Mouse (Mus musculus) liver, postnatal 0 days (tissue): ENCODE measurements around the gene Zc3h12b. TPM values are rescaled to one million over a fixed set of nuclear protein-coding genes. Genes with fewer than 3 reads are reported as not detected.
"Not testable (repeated sequence)": the region's sequence is repeated elsewhere in the genome, so short reads cannot be mapped to it uniquely, and the experiment has no call there.

ENCODE experiments used
- ATAC-seq: fragments of 200-750 bp; cut with Nextera tagmentation; 2 replicates; pipeline ENCODE4 v1.8.0; 2017; ENCODE audit warnings: mild to moderate bottlenecking, moderate library complexity
- DNase-seq: peaks from one replicate; pipeline ENCODE4 v3.0.0-alpha.2; 2016
- H3K27ac ChIP-seq: fragments of 300-500 bp; sonication (generic); 2 replicates; pipeline ENCODE4 v1.5.1; 2014; ENCODE audit warnings: antibody characterized with exemption, moderate library complexity, mild to moderate bottlenecking, low read depth
- H3K27me3 ChIP-seq: fragments of 300-500 bp; sonication (generic); 2 replicates; pipeline ENCODE4 v1.6.1; 2014; ENCODE audit warnings: low read length, control low read depth, mixed read lengths; ENCODE audit not compliant: insufficient read depth
- H3K36me3 ChIP-seq: fragments of 300-500 bp; sonication (generic); replicated peaks from 2 replicates; pipeline ENCODE4 v1.6.1; 2014; ENCODE audit warnings: mild to moderate bottlenecking, control low read depth, low read length, moderate library complexity, mixed read lengths; ENCODE audit not compliant: insufficient read depth
- H3K4me1 ChIP-seq: fragments of 300-500 bp; sonication (generic); 2 replicates; pipeline ENCODE4 v1.6.1; 2014; ENCODE audit warnings: antibody characterized with exemption, mild to moderate bottlenecking, control low read depth; ENCODE audit not compliant: insufficient read depth
- H3K4me2 ChIP-seq: fragments of 300-500 bp; sonication (generic); 2 replicates; pipeline ENCODE4 v1.6.1; 2014; ENCODE audit warnings: low read depth, mild to moderate bottlenecking, low read length, moderate library complexity, mixed read lengths
- H3K4me3 ChIP-seq: fragments of 300-500 bp; sonication (generic); 2 replicates; pipeline ENCODE4 v1.5.1; 2014; ENCODE audit warnings: low read depth, low read length
- H3K9ac ChIP-seq: fragments of 300-500 bp; sonication (generic); replicated peaks from 2 replicates; pipeline ENCODE4 v1.6.1; 2014; ENCODE audit warnings: mild to moderate bottlenecking, moderate library complexity
- H3K9me3 ChIP-seq: fragments of 300-500 bp; sonication (generic); 2 replicates; pipeline ENCODE4 v1.6.1; 2016; ENCODE audit warnings: mild to moderate bottlenecking, control low read depth, low read length, mixed read lengths
- CTCF ChIP-seq: sonication (generic); IDR thresholded peaks from 2 replicates; pipeline ENCODE4 v1.5.1; 2016; ENCODE audit warnings: antibody characterized with exemption, low read depth
- EP300 ChIP-seq: IDR thresholded peaks from 2 replicates; pipeline ENCODE4 v1.6.1; 2016; ENCODE audit warnings: antibody characterized with exemption, low read depth, mild to moderate bottlenecking
- WGBS: fragments of 180-500 bp; shearing (Covaris S2); extraction: QIAGEN DNeasy Blood & Tissue Kit; methylation state at CpG from one replicate; pipeline ENCODE4 v1.1.7; 2014; ENCODE audit not compliant: insufficient replicate concordance; 5-methylcytosine and 5-hydroxymethylcytosine counted together
- polyA plus RNA-seq: library from polyadenylated mRNA; unstranded; fragments of >200 nt; fragmentation: Nextera tagmentation; extraction: Ambion mirVana; gene quantifications from 2 replicates; pipeline ENCODE4 v1.2.1, GENCODE M21; 2015

The Zc3h12b gene
- polyA plus RNA-seq, 1 experiment from 2014 or later: 0.09 TPM

- 18% methylated on average over 42 of the region's 42 CpGs for WGBS
- TF ChIP-seq EP300 (no peak), CTCF (peak; percentile 34; the same call in 1 of the 2 replicates)
- H3K36me3 ChIP-seq: no peaks in the 10 kb centered on the region; the same call in 1 of the 2 replicates
- H3K4me1 ChIP-seq: no peaks in the 10 kb centered on the region; the same call in 1 of the 2 replicates
- DNase-seq (peak; percentile 89), ATAC-seq (peak; percentile 100)
- H3K9me3 ChIP-seq: no peaks in the 10 kb centered on the region
- H3K9ac ChIP-seq: peak within 1 kb of the TSS; percentile 65
- H3K4me3 ChIP-seq: peak within 1 kb of the TSS; percentile 64
- H3K27ac ChIP-seq: peak within 1 kb of the TSS; percentile 51
- peak within 1 kb of the TSS; percentile 82 for H3K4me2 ChIP-seq
- no peaks in the 10 kb centered on the region for H3K27me3 ChIP-seq
Measured at GRCm38 (mm10) chrX:95956497-95957293, 245.2 kb downstream of the Zc3h12b start, which contains the start of gene Las1l. TSS of gene Las1l (minus strand) at chrX:95956962.

- not testable (repeated sequence) for H3K27me3 ChIP-seq, DNase-seq, H3K9me3 ChIP-seq, H3K9ac ChIP-seq, ATAC-seq, H3K4me1 ChIP-seq, H3K36me3 ChIP-seq, H3K27ac ChIP-seq
- Histone ChIP-seq H3K4me2 (peak overlapping the region; percentile 82), H3K4me3 (peak overlapping the region; percentile 64)
- 37% methylated on average over 11 of the region's 11 CpGs for WGBS
Measured at GRCm38 (mm10) chrX:95957461-95957860, 246.0 kb downstream of the Zc3h12b start.

- Histone ChIP-seq H3K36me3 (no peaks in the 10 kb centered on the region), H3K27ac (no peak overlapping the region), H3K9ac (no peak overlapping the region), H3K4me3 (no peak overlapping the region), H3K27me3 (0 out of 2 replicates have a peak, but pooled peaks cover 2% of the 10 kb centered on the region), H3K9me3 (no peaks in the 10 kb centered on the region), H3K4me2 (no peak overlapping the region), H3K4me1 (no peaks in the 10 kb centered on the region)
- no peak for DNase-seq
- WGBS: 51% methylated on average over 2 of the region's 2 CpGs
- no peak for TF ChIP-seq EP300
- TF ChIP-seq CTCF: no peak
- no peak for ATAC-seq
Measured at GRCm38 (mm10) chrX:95963366-95963765, 251.9 kb downstream of the Zc3h12b start.

- no peak overlapping the region for H3K4me3 ChIP-seq
- H3K9ac ChIP-seq: no peak overlapping the region
- no peak for ATAC-seq
- DNase-seq: no peak
- no peak overlapping the region for H3K4me2 ChIP-seq
- no peak for TF ChIP-seq EP300
- no peak for TF ChIP-seq CTCF
- WGBS: 65% methylated on average over 6 of the region's 6 CpGs
- 0 out of 2 replicates have a peak, but pooled peaks cover 2% of the 10 kb centered on the region for H3K4me1 ChIP-seq
- no peak overlapping the region for H3K27ac ChIP-seq
- H3K27me3 ChIP-seq: 0 out of 2 replicates have a peak, but pooled peaks cover 2% of the 10 kb centered on the region
- H3K36me3 ChIP-seq: no peaks in the 10 kb centered on the region
- H3K9me3 ChIP-seq: no peaks in the 10 kb centered on the region
Measured at GRCm38 (mm10) chrX:95965036-95965435, 253.6 kb downstream of the Zc3h12b start.

DNA sequence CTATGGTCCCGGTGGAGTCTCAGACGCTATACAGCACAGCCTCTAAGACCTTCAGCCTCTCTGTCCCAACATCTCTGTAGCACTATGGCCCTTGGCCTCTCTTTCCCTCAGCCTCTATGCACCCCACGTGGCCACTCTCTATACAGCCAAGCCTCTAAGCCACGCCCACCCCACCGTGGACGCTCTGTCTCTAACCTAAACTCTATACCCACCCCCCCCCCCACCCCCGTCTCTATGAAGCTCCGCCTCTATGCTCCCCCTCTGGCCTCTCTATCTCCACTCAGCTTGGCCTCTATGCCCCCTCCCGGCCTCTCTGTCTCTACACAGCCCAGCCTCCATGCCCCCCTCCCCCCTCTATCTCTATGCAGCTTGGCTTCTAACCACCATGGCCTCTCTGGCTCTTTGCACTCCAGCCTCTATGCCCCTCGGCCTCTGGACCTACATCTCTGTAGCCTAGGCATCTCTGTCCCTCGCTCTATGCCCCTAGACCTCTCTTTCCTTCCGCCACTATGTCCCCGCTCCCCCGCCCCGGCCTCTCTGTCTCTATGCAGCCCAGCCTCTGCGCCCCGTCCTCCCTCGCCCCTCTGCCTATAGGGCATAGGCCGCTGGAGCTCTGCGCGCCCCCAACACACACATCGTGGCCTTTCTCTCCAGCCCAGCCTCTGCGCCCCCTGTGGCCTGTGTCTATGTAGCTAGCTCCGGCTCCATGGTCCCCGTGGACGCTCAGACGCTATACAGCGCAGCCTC is 256.5 kb downstream of the Zc3h12b start:
- H3K4me3 ChIP-seq: peak overlapping the region; percentile 48
- TF ChIP-seq CTCF (peak; percentile 45), EP300 (no peak)
- H3K9me3 ChIP-seq: no peaks in the 10 kb centered on the region
- WGBS: 22% methylated on average over 25 of the region's 28 CpGs
- no peaks in the 10 kb centered on the region for H3K36me3 ChIP-seq
- H3K27ac ChIP-seq: peak overlapping the region; percentile 82
- 0 out of 2 replicates have a peak, but pooled peaks cover 2% of the 10 kb centered on the region for H3K27me3 ChIP-seq
- ATAC-seq (peak; percentile 80), DNase-seq (peak; percentile 80)
- peak overlapping the region; percentile 81 for H3K4me2 ChIP-seq
- 0 out of 2 replicates have a peak, but pooled peaks cover 2% of the 10 kb centered on the region for H3K4me1 ChIP-seq
- peak overlapping the region; percentile 51; the same call in 1 of the 2 replicates for H3K9ac ChIP-seq

- DNase-seq: peak; percentile 84
- H3K9ac ChIP-seq: peak overlapping the region; percentile 51; the same call in 1 of the 2 replicates
Measured at GRCm38 (mm10) chrX:95968594-95968965, 257.1 kb downstream of the Zc3h12b start.

More at GRCm38 (mm10) chrX:95968594-95968965, 257.1 kb downstream of the Zc3h12b start:
- Histone ChIP-seq H3K4me3 (peak overlapping the region; percentile 48), H3K4me2 (peak overlapping the region; percentile 81), H3K27ac (peak overlapping the region; percentile 82), H3K27me3 (0 out of 2 replicates have a peak, but pooled peaks cover 2% of the 10 kb centered on the region), H3K4me1 (0 out of 2 replicates have a peak, but pooled peaks cover 2% of the 10 kb centered on the region), H3K9me3 (no peaks in the 10 kb centered on the region), H3K36me3 (no peaks in the 10 kb centered on the region)
- peak; percentile 87 for ATAC-seq
- TF ChIP-seq EP300: no peak
- no peak for TF ChIP-seq CTCF
- WGBS: 19% methylated on average over 6 of the region's 6 CpGs
